Mouse (Mus musculus): ENCODE measurements around the gene Ccndbp1. TPM values are rescaled to one million over a fixed set of nuclear protein-coding genes. Genes with fewer than 3 reads are reported as not detected.
"Not testable (repeated sequence)": the region's sequence is repeated elsewhere in the genome, so short reads cannot be mapped to it uniquely, and the experiment has no call there.

The Ccndbp1 gene
- polyA plus RNA-seq, 1 experiment from 2014 or later = 51.6 TPM

DNA sequence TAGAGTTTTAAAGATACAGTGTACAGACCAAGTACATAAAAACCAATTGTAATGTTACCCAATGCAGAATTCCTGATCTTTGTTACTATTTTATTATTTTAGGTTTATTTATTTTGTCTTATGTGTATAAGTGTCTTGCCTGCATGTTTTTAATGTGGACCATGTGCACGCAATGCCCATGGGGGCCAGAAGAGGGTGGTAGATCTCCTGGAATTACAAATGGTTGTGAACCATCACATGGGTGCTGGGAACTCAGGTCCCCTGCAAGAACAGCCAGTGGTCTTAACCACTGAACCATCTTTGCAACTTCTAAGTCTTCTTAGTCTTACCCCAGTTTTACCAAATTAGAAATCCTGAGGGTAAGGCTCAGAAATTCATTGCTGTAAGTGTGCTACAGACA, 23.0 kb upstream of the Ccndbp1 start:
- Histone ChIP-seq H3K36me3 (ENCODE audit: control insufficient read depth, insufficient read depth, low read length) (no peaks in the 10 kb centered on the region), H3K9ac (ENCODE audit: low read length) (no peak overlapping the region), H3K4me3 (ENCODE audit: low read depth, low read length) (no peak overlapping the region), H3K9me3 (ENCODE audit: control insufficient read depth, low read length) (no peaks in the 10 kb centered on the region), H3K27me3 (ENCODE audit: control insufficient read depth, insufficient read depth, low read length) (no peaks in the 10 kb centered on the region), H3K4me1 (ENCODE audit: control insufficient read depth, insufficient read depth, low read length) (no peaks in the 10 kb centered on the region), H3K4me2 (no peak overlapping the region), H3K27ac (ENCODE audit: low read depth, low read length) (no peak overlapping the region)
- WGBS = 84% methylated on average over 1 of the region's 1 CpGs
- DNase-seq (ENCODE audit: low spot score, missing footprints) = no peak
- no peak for ATAC-seq (ENCODE audit: low FRiP score)

DNA sequence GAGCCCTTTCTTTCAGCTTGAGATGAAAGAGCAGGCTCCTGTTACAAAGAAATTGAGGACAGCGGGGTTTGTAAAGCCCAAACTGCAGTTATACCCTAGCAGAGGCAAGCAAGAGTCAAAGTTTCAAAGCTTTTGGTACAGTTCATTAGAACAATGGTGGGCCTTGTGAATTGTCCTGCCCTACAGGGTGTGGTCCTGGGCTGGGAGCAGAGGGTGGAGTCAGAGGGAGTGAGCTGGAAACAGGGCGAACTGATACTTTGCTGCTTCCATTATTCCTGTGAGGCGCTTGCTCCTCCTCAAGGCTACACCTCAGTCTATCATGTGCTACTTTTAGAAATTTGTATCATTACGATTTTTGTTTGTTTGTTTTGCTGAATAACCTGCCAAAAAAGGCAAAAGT, 17.0 kb upstream of the Ccndbp1 start:
- no peak overlapping the region for H3K4me3 ChIP-seq (ENCODE audit: low read depth, low read length)
- WGBS = 71% methylated on average over 4 of the region's 4 CpGs
- no peak for DNase-seq (ENCODE audit: low spot score, missing footprints)

DNA sequence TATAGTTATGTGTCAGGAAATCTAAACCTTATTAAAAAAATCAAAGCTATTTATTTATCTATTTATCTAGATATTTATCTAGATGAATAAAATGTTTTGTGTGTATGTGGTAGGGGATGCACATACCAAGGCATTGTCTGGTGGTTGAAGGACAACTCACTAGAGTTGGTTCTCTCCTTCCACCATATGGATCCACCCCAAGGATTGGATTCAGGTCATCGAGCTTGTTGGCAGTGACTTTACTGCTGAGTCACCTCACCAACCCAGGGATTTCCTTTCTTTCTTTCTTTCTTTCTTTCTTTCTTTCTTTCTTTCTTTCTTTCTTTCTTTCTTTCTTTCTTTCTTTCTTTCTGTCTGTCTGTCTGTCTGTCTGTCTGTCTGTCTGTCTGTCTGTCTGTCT, 11.6 kb upstream of the Ccndbp1 start:
- not testable (repeated sequence) for ATAC-seq (ENCODE audit: low FRiP score); H3K4me3 ChIP-seq (ENCODE audit: low read depth, low read length); H3K4me1 ChIP-seq (ENCODE audit: control insufficient read depth, insufficient read depth, low read length); H3K9ac ChIP-seq (ENCODE audit: low read length); DNase-seq (ENCODE audit: low spot score, missing footprints); H3K27me3 ChIP-seq (ENCODE audit: control insufficient read depth, insufficient read depth, low read length); H3K27ac ChIP-seq (ENCODE audit: low read depth, low read length); H3K4me2 ChIP-seq; H3K36me3 ChIP-seq (ENCODE audit: control insufficient read depth, insufficient read depth, low read length); H3K9me3 ChIP-seq (ENCODE audit: control insufficient read depth, low read length)
- WGBS = 71% methylated on average over 1 of the region's 1 CpGs

More for the DNA sequence above, 17.0 kb upstream of the Ccndbp1 start:
- no peak overlapping the region for H3K27ac ChIP-seq (ENCODE audit: low read depth, low read length)
- H3K9ac ChIP-seq (ENCODE audit: low read length) = no peak overlapping the region
- ATAC-seq (ENCODE audit: low FRiP score) = no peak
- no peak overlapping the region for H3K4me2 ChIP-seq
- no peaks in the 10 kb centered on the region for H3K36me3 ChIP-seq (ENCODE audit: control insufficient read depth, insufficient read depth, low read length)
- H3K9me3 ChIP-seq (ENCODE audit: control insufficient read depth, low read length) = no peaks in the 10 kb centered on the region
- no peaks in the 10 kb centered on the region for H3K4me1 ChIP-seq (ENCODE audit: control insufficient read depth, insufficient read depth, low read length)
- no peaks in the 10 kb centered on the region for H3K27me3 ChIP-seq (ENCODE audit: control insufficient read depth, insufficient read depth, low read length)

DNA sequence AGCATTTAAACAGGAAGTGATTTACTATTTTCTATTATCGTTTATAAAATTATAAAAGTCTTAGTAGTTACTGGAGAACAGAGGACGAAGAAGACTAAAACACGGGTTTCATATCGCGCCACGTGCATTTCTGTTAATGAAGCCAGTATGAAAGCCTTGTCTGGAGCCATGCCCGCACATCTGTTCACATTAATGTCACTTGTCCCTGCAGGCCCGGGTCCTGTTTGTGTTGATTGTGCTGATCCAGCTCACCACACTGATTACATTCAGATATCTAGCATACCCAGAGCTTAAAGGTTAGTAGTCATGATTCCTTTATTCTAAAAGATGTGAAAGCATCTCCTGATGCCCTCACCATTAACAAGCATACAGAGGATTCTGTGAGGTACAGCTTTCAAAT, 9.3 kb upstream of the Ccndbp1 start:
- Histone ChIP-seq H3K9ac (ENCODE audit: low read length) (no peak overlapping the region), H3K9me3 (ENCODE audit: control insufficient read depth, low read length) (no peaks in the 10 kb centered on the region), H3K4me1 (ENCODE audit: control insufficient read depth, insufficient read depth, low read length) (no peaks in the 10 kb centered on the region), H3K27ac (ENCODE audit: low read depth, low read length) (no peak overlapping the region), H3K27me3 (ENCODE audit: control insufficient read depth, insufficient read depth, low read length) (no peaks in the 10 kb centered on the region), H3K36me3 (ENCODE audit: control insufficient read depth, insufficient read depth, low read length) (no peaks in the 10 kb centered on the region), H3K4me2 (no peak overlapping the region), H3K4me3 (ENCODE audit: low read depth, low read length) (no peak overlapping the region)
- 90% methylated on average over 8 of the region's 8 CpGs for WGBS
- no peak for DNase-seq (ENCODE audit: low spot score, missing footprints)
- ATAC-seq (ENCODE audit: low FRiP score) = no peak

DNA sequence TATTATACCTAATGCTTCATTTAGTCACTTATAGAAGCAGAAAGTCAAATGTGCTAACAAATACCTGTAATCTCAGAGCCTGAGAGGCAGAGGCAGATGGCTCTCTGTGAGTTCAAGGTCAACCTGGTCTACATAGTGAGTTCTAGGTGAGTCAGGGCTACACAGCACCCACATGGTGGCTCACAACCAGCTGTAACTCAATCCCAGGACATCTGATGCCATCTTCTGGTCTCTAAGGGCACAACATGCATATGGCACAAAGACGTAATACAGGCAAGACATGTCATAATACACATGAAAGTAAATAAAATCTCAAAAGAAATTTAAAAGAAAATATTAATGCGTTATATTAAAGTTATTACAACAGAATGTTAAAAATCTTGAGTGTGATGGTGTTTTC, 4.6 kb upstream of the Ccndbp1 start:
- no peaks in the 10 kb centered on the region for H3K27me3 ChIP-seq (ENCODE audit: control insufficient read depth, insufficient read depth, low read length)
- H3K9ac ChIP-seq (ENCODE audit: low read length) = no peak overlapping the region
- ATAC-seq (ENCODE audit: low FRiP score) = no peak
- no peaks in the 10 kb centered on the region for H3K36me3 ChIP-seq (ENCODE audit: control insufficient read depth, insufficient read depth, low read length)
- no peak overlapping the region for H3K4me2 ChIP-seq
- WGBS = 73% methylated on average over 2 of the region's 2 CpGs
- peaks cover 3% of the 10 kb centered on the region; the same call in 1 of the 2 replicates for H3K4me1 ChIP-seq (ENCODE audit: control insufficient read depth, insufficient read depth, low read length)
- H3K9me3 ChIP-seq (ENCODE audit: control insufficient read depth, low read length) = no peaks in the 10 kb centered on the region
- no peak overlapping the region for H3K27ac ChIP-seq (ENCODE audit: low read depth, low read length)
- no peak for DNase-seq (ENCODE audit: low spot score, missing footprints)
- no peak overlapping the region for H3K4me3 ChIP-seq (ENCODE audit: low read depth, low read length)

DNA sequence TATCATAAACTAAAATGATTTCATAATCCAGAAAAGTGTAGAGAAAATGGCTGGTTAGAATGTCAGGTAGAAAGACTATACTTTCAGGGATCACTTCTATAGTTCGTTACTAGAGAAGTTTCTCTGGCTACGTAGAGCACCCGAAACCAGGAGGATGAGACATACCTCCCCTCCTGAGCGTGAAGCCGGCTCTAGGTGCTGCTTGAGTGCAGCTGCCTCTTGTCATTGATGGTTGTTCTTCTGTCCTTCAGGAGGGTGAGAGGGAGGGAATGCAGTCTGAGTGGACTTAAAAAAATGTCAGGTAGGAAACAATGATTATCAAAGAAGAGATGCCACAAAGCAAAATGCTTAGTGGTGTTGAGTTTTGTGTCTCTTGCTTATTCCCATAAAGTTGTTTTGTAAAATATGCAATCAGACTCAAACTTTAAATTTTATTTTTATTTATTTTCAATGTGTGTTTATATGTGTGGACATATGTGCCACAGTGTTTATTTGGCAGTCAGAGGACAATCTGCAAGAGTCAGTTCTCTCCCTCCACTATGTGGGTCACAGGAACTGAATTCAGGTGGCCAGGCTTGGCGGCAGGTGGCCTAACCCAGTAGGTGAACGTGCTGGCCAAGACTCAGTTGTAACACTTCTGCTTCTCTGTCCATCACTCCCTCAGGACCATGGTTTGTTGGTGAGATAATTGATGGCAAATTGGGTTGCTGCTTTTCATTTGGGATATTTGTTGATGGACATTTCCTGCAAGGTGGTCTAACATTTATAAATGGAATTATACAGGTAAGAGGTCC, 4.0 kb upstream of the Ccndbp1 start:
- 86% methylated on average over 7 of the region's 7 CpGs for WGBS

DNA sequence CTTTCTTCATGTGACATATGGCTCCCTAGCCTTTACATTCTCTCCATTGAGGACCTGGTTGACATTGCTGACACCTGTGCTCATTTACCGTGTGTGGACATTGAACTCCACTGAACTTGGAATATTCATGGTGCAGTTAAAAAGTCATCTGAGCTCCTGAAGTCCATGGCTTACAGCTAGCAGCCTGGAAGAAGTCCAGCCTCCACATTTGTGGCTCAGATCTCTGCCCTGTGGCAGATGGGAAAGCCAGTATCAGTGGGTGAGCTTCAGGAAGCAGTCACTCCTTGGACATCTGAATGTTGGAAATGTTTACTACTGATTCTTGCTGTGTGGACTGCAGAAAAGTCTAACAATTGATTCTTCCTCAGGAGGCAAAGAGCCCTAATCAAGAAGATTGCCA, 1.2 kb upstream of the Ccndbp1 start:
- no peaks in the 10 kb centered on the region for H3K9me3 ChIP-seq (ENCODE audit: control insufficient read depth, low read length)
- H3K4me3 ChIP-seq (ENCODE audit: low read depth, low read length) = no peak overlapping the region
- ATAC-seq (ENCODE audit: low FRiP score) (no peak), DNase-seq (ENCODE audit: low spot score, missing footprints) (no peak)
- H3K4me1 ChIP-seq (ENCODE audit: control insufficient read depth, insufficient read depth, low read length) = peaks cover 10% of the 10 kb centered on the region; the same call in 1 of the 2 replicates
- no peak overlapping the region for H3K4me2 ChIP-seq
- WGBS = 86% methylated on average over 1 of the region's 1 CpGs
- H3K36me3 ChIP-seq (ENCODE audit: control insufficient read depth, insufficient read depth, low read length) = no peaks in the 10 kb centered on the region
- H3K9ac ChIP-seq (ENCODE audit: low read length) = no peak overlapping the region
- H3K27me3 ChIP-seq (ENCODE audit: control insufficient read depth, insufficient read depth, low read length) = no peaks in the 10 kb centered on the region
- no peak overlapping the region for H3K27ac ChIP-seq (ENCODE audit: low read depth, low read length)

More for the DNA sequence above, 4.0 kb upstream of the Ccndbp1 start:
- no peak overlapping the region for H3K27ac ChIP-seq (ENCODE audit: low read depth, low read length)
- H3K36me3 ChIP-seq (ENCODE audit: control insufficient read depth, insufficient read depth, low read length) = no peaks in the 10 kb centered on the region
- no peak for ATAC-seq (ENCODE audit: low FRiP score)
- H3K4me2 ChIP-seq = no peak overlapping the region
- DNase-seq (ENCODE audit: low spot score, missing footprints) = no peak
- H3K9ac ChIP-seq (ENCODE audit: low read length) = no peak overlapping the region
- H3K4me1 ChIP-seq (ENCODE audit: control insufficient read depth, insufficient read depth, low read length) = peaks cover 7% of the 10 kb centered on the region; the same call in 1 of the 2 replicates
- H3K9me3 ChIP-seq (ENCODE audit: control insufficient read depth, low read length) = no peaks in the 10 kb centered on the region
- no peaks in the 10 kb centered on the region for H3K27me3 ChIP-seq (ENCODE audit: control insufficient read depth, insufficient read depth, low read length)
- no peak overlapping the region for H3K4me3 ChIP-seq (ENCODE audit: low read depth, low read length)

DNA sequence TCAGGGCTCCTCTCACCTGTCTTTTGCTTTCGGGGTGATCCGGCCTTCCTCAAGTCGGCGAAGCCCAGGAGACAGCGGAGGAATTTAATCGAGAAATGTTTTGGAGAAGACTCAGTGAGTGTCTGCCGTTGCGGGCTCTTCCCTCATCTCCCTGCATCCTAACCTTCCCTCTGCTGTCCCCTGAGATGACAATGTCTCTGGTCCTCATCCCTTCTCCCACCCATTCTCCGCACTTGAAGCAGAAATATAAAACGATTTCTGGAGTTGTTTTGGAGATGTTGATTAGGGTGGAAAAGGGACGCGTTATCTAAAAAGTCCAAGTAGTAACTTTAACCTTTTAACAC, 433 bp downstream of the Ccndbp1 start:
- DNase-seq (ENCODE audit: low spot score, missing footprints) (no peak), ATAC-seq (ENCODE audit: low FRiP score) (no peak; the same call in 1 of the 2 replicates)
- Histone ChIP-seq H3K9ac (ENCODE audit: low read length) (peak overlapping the region; percentile 72), H3K27ac (ENCODE audit: low read depth, low read length) (0 out of 2 replicates have a peak overlapping the region, but pooled peaks have one; percentile 22), H3K4me1 (ENCODE audit: control insufficient read depth, insufficient read depth, low read length) (peaks cover 10% of the 10 kb centered on the region; the same call in 1 of the 2 replicates), H3K9me3 (ENCODE audit: control insufficient read depth, low read length) (no peaks in the 10 kb centered on the region), H3K4me3 (ENCODE audit: low read depth, low read length) (peak overlapping the region; percentile 76), H3K36me3 (ENCODE audit: control insufficient read depth, insufficient read depth, low read length) (no peaks in the 10 kb centered on the region), H3K27me3 (ENCODE audit: control insufficient read depth, insufficient read depth, low read length) (no peaks in the 10 kb centered on the region), H3K4me2 (peak overlapping the region; percentile 74)
- WGBS = 2% methylated on average over 12 of the region's 12 CpGs

DNA sequence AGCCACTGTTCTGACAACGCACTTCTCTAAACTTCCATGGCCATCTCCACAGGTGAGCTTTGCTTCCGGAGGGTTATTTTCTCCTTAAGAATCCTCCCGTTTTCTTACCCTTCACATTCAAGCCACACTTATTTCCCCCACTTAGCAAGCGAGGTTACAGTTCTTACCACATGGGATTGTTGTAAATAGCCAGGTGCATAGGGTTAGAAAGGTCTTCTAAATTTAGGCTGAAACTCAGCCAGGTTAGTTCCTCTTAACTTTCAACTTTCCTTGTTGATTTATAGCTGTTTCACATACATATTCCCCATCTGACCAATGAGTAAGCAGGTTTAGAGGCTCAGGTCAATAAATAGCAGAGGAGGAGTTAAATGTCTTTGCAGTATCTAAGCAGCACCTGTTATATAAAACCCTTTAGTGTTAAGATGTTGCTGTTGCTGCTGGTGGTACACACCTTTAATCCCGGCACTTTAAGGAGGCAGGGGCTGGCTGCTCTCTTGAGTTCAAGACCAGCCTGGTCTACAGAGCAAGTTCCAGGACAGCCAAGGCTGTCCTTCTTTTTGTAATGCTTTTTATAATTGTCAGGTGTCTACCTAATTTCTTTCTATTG, 971 bp downstream of the Ccndbp1 start:
- no peaks in the 10 kb centered on the region for H3K36me3 ChIP-seq (ENCODE audit: control insufficient read depth, insufficient read depth, low read length)
- H3K4me2 ChIP-seq = peak overlapping the region; percentile 74
- H3K27ac ChIP-seq (ENCODE audit: low read depth, low read length) = no peak overlapping the region
- H3K9ac ChIP-seq (ENCODE audit: low read length) = peak overlapping the region; percentile 72; the same call in 1 of the 2 replicates
- H3K27me3 ChIP-seq (ENCODE audit: control insufficient read depth, insufficient read depth, low read length) = no peaks in the 10 kb centered on the region
- H3K4me1 ChIP-seq (ENCODE audit: control insufficient read depth, insufficient read depth, low read length) = peaks cover 10% of the 10 kb centered on the region; the same call in 1 of the 2 replicates
- DNase-seq (ENCODE audit: low spot score, missing footprints) (no peak), ATAC-seq (ENCODE audit: low FRiP score) (no peak)
- H3K9me3 ChIP-seq (ENCODE audit: control insufficient read depth, low read length) = no peaks in the 10 kb centered on the region
- WGBS = 31% methylated on average over 5 of the region's 5 CpGs
- H3K4me3 ChIP-seq (ENCODE audit: low read depth, low read length) = peak overlapping the region; percentile 76

Data from midbrain, embryonic 11.5 days (tissue).